Mouse (Mus musculus): ENCODE data around the gene Vmn1r23. TPM values are rescaled to one million over a fixed set of nuclear protein-coding genes. Genes with fewer than 3 reads are reported as not detected.
"Not testable (repeated sequence)": the region's sequence is repeated elsewhere in the genome, so short reads cannot be mapped to it uniquely, and the experiment has no call there.

Gene Vmn1r23
- not detected for polyA plus RNA-seq (2021)

GRCm38 (mm10) chr6:57926738-57927137 is at the start of gene Vmn1r23:
Vmn1r23 (minus strand) TSS chr6:57926838.
- ChIA-PET CTCF (no interaction called here), POLR2A (no interaction called here)
- TF ChIP-seq CTCF (IDR thresholded peaks at IDR 0.05) = no peak
- peaks cover 19% of the 10 kb centered on the region for H3K27me3 ChIP-seq
- in situ Hi-C loops (cut with MboI; ENCODE audit: low pct_unique_long_range_greater_than_20kb) = no loop called here
- no peak for ATAC-seq
- no peak for DNase-seq (ENCODE audit: low read depth, low spot score)

GRCm38 (mm10) chr6:57961403-57961802 is 34.8 kb upstream of the Vmn1r23 start, which contains the start of gene Vmn1r24:
Vmn1r24 (minus strand) TSS chr6:57961503.
- ATAC-seq; DNase-seq (ENCODE audit: low read depth, low spot score); CTCF ChIA-PET; POLR2A ChIA-PET; H3K27me3 ChIP-seq: not testable (repeated sequence)
- in situ Hi-C loops (cut with MboI; ENCODE audit: low pct_unique_long_range_greater_than_20kb) = loop anchor here (10.0 kb wide), 1 partner anchor 453 kb away; no protein-coding TSS in a partner anchor

- H3K27me3 ChIP-seq = peaks cover 8% of the 10 kb centered on the region
- CTCF ChIA-PET = no interaction called here
- in situ Hi-C loops (cut with MboI; ENCODE audit: low pct_unique_long_range_greater_than_20kb) = no loop called here
- no peak for TF ChIP-seq CTCF (IDR thresholded peaks at IDR 0.05)
- POLR2A ChIA-PET = no interaction called here
- DNase-seq (ENCODE audit: low read depth, low spot score) (no peak), ATAC-seq (no peak)
Observed at GRCm38 (mm10) chr6:57907928-57908327, 18.7 kb downstream of the Vmn1r23 start, which contains the start of gene Vmn1r22. Vmn1r22 (minus strand) TSS chr6:57908028.

Other genes starting within 250 kb of the Vmn1r23 start
- gene Pyurf, start 234.8 kb downstream of the Vmn1r23 start, polyA plus RNA-seq (2021) = 26.0 TPM
- gene Lancl2, start 224.3 kb downstream of the Vmn1r23 start, polyA plus RNA-seq (2021) = 24.8 TPM
- gene Vopp1, start 101.7 kb downstream of the Vmn1r23 start, polyA plus RNA-seq (2021) = 96.0 TPM
- not detected for gene Vmn1r21, start 76.5 kb downstream of the Vmn1r23 start, polyA plus RNA-seq (2021)
- not detected for gene Vmn1r22, start 18.8 kb downstream of the Vmn1r23 start, polyA plus RNA-seq (2021)
- not detected for gene Vmn1r24, start 34.7 kb upstream of the Vmn1r23 start, polyA plus RNA-seq (2021)
- gene Vmn1r25, start 54.0 kb upstream of the Vmn1r23 start, polyA plus RNA-seq (2021) = not detected
- gene Vmn1r26, start 88.3 kb upstream of the Vmn1r23 start, polyA plus RNA-seq (2021) = not detected